Mouse (Mus musculus) thymus, adult 2 months (tissue): ENCODE results near the gene Crip1. TPM values are rescaled to one million over a fixed set of nuclear protein-coding genes. Genes with fewer than 3 reads are reported as not detected.

Experiments used
- DNase-seq: peaks from one replicate; pipeline ENCODE4 v3.0.0; 2021
- H3K27ac ChIP-seq: fragments of 200-500 bp; 2 replicates; pipeline ENCODE4 v1.5.1; 2012; ENCODE audit warnings: low read length, control low read depth; ENCODE audit not compliant: control insufficient read depth, insufficient read depth
- H3K27me3 ChIP-seq: fragments of 200-500 bp; 2 replicates; pipeline ENCODE4 v1.6.1; 2012; ENCODE audit warnings: mild to moderate bottlenecking, low read length, moderate library complexity, mixed read lengths; ENCODE audit not compliant: control insufficient read depth, insufficient read depth
- H3K36me3 ChIP-seq: fragments of 200-500 bp; 2 replicates; pipeline ENCODE4 v1.6.1; 2012; ENCODE audit warnings: mild to moderate bottlenecking, low read length, moderate library complexity; ENCODE audit not compliant: control insufficient read depth, insufficient read depth
- H3K4me1 ChIP-seq: fragments of 200-500 bp; replicated peaks from 2 replicates; pipeline ENCODE4 v1.6.1; 2012; ENCODE audit warnings: low read length; ENCODE audit not compliant: control insufficient read depth, insufficient read depth
- H3K4me3 ChIP-seq: fragments of 200-500 bp; 2 replicates; pipeline ENCODE4 v1.5.1; 2012; ENCODE audit warnings: mild to moderate bottlenecking, low read length, control low read depth, moderate library complexity; ENCODE audit not compliant: control insufficient read depth, insufficient read depth
- CTCF ChIP-seq: fragments of 200-500 bp; IDR thresholded peaks from 2 replicates; pipeline ENCODE4 v1.5.1; 2012; ENCODE audit warnings: mild to moderate bottlenecking, control low read depth, low read length, moderate library complexity, borderline replicate concordance; ENCODE audit not compliant: control insufficient read depth, poor library complexity, insufficient read depth; ENCODE audit errors: extremely low read depth
- POLR2A ChIP-seq: fragments of 200-500 bp; IDR thresholded peaks from 2 replicates; pipeline ENCODE4 v1.6.1; 2012; ENCODE audit warnings: mild to moderate bottlenecking, low read length, control low read depth, moderate library complexity; ENCODE audit not compliant: control insufficient read depth, poor library complexity, insufficient read depth; ENCODE audit errors: extremely low read depth
- WGBS: fragments of 180-500 bp; shearing (Covaris S2); methylation state at CpG from one replicate; pipeline ENCODE4 v1.1.7; 2018; 5-methylcytosine and 5-hydroxymethylcytosine counted together
- polyA plus RNA-seq: library from polyadenylated mRNA; depleted of rRNA; stranded (reverse); fragments of >200 nt; gene quantifications from 2 replicates; pipeline ENCODE4 v1.2.3, GENCODE M21; 2012

The Crip1 gene
- polyA plus RNA-seq, 1 experiment, result 1,218 TPM

DNA sequence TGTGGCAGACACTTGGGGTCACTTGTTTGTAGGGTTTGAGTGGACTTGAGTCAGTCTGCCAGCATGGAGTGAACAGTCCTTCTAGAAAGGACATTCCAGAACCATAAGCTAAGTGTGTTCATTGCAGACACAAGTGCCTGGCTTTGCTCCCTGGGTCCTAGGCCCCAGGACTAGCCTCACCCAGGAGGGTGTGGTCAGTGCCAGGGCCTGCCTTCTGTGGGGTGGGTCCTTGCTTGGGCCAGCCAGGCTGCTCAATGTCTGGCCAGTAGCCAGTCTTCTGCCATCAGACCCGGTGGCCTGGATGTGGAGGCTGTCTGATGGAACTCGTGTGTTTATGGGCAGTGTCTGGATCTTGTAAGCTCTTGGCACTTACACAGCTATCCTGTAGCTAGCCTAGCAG, 13.5 kb upstream of the Crip1 start:
- Histone ChIP-seq H3K36me3 (peaks cover 73% of the 10 kb centered on the region), H3K4me1 (peaks cover 9% of the 10 kb centered on the region), H3K4me3 (no peak overlapping the region), H3K27ac (no peak overlapping the region), H3K27me3 (no peaks in the 10 kb centered on the region)
- DNase-seq, result no peak
- 86% methylated on average over 2 of the region's 2 CpGs for WGBS
- TF ChIP-seq CTCF (no peak), POLR2A (no peak)

DNA sequence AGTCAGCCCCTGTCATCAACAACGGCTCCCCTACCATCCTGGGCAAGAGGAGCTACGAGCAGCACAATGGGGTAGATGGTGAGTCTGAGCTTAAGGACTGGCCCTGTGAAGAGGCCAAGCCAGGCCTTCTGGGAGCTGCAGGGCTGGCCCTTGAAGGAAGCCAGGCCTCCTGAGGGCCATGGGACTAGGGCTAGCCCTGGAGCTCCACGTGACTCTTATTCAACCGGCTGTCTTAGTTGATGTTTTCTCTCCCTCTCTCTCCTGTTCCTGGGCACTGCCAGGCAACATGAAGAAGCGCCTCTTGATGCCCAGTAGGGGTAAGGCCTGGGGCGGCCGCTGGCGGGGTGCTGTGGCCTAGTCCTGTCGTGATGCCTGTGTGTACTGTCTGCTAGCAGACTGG, 12.9 kb upstream of the Crip1 start:
- H3K27ac ChIP-seq, result no peak overlapping the region
- H3K4me3 ChIP-seq, result no peak overlapping the region
- H3K36me3 ChIP-seq, result peaks cover 66% of the 10 kb centered on the region
- peaks cover 9% of the 10 kb centered on the region for H3K4me1 ChIP-seq
- no peaks in the 10 kb centered on the region for H3K27me3 ChIP-seq
- DNase-seq, result no peak
- 96% methylated on average over 9 of the region's 9 CpGs for WGBS
- no peak for TF ChIP-seq POLR2A
- no peak for TF ChIP-seq CTCF

DNA sequence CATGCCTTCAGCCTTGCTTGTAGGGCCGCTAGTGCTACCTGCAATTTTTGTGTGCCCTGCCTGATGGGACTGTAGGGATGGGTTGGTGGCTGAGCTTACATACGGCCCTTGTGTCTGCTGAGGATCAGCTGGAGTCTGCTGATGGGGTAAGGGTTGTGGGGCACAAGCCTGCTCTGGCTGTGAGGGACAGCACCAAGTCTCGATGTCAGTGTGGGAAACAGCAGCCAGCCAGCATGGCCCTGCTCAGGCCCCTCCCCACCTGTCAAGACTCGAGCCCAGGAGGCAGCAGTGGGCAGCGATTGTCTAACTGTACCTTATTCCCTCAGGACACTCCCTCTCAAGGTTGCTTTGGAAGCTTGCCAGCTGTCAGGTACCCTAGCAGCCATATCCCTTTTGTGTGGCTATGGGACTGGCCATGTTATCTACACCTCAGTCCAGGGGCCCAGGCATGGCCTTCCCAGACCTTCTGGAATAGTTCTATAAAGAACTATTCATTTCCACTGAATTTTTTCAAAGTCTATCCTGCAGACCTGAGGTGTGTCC, 12.2 kb upstream of the Crip1 start:
- Histone ChIP-seq H3K27ac (no peak overlapping the region), H3K27me3 (no peaks in the 10 kb centered on the region), H3K4me1 (peaks cover 5% of the 10 kb centered on the region), H3K36me3 (peaks cover 59% of the 10 kb centered on the region), H3K4me3 (no peak overlapping the region)
- 91% methylated on average over 5 of the region's 5 CpGs for WGBS
- TF ChIP-seq POLR2A (no peak), CTCF (no peak)
- no peak for DNase-seq

DNA sequence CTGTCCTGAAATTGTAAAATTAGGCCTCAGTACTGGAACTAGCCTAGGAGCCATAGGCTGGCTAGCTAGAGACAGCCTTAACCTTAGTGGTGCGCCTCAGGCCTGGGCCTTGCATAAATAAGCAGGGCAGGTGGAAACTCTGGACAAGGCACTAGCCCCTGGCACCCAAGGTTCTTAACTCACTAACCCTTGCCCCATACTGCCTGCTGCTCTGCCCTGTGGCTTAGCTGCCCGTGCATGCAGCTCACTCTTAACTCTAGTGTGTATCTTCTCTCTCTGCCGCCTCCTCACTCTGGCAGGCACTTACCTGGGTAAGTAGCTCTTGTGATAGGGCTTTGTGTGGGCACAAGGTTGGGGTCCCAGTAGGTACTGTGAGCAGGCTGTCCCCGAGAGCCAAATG, 11.6 kb upstream of the Crip1 start:
- no peak for DNase-seq
- Histone ChIP-seq H3K4me1 (peaks cover 6% of the 10 kb centered on the region), H3K4me3 (no peak overlapping the region), H3K36me3 (peaks cover 55% of the 10 kb centered on the region), H3K27ac (no peak overlapping the region), H3K27me3 (no peaks in the 10 kb centered on the region)
- WGBS, result over 99% methylated on average over 4 of the region's 4 CpGs
- TF ChIP-seq POLR2A (no peak), CTCF (no peak)

DNA sequence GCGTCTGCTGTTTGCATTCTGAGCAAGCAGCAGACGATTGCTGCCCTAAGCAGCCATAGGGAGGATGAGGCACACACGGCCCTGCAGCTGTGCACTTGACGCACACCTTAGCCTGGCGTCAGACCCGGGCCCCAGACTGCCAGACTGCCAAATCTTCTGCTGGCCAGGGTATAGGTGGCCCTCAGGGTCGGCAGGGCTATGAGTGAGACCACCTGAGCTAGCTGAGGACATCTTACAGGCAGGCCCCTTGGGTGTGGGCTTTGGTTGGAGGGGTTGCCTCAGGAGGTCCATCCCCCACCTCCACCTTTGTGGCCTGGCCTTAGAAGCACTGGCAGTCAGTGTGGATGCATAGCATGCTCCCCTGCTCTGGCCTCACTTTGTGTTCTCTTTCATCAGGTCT, 10.7 kb upstream of the Crip1 start:
- H3K36me3 ChIP-seq, result peaks cover 46% of the 10 kb centered on the region
- H3K4me3 ChIP-seq, result no peak overlapping the region
- peaks cover 10% of the 10 kb centered on the region for H3K4me1 ChIP-seq
- no peak for DNase-seq
- no peaks in the 10 kb centered on the region for H3K27me3 ChIP-seq
- no peak for TF ChIP-seq POLR2A
- no peak for TF ChIP-seq CTCF
- 98% methylated on average over 7 of the region's 7 CpGs for WGBS
- no peak overlapping the region for H3K27ac ChIP-seq

DNA sequence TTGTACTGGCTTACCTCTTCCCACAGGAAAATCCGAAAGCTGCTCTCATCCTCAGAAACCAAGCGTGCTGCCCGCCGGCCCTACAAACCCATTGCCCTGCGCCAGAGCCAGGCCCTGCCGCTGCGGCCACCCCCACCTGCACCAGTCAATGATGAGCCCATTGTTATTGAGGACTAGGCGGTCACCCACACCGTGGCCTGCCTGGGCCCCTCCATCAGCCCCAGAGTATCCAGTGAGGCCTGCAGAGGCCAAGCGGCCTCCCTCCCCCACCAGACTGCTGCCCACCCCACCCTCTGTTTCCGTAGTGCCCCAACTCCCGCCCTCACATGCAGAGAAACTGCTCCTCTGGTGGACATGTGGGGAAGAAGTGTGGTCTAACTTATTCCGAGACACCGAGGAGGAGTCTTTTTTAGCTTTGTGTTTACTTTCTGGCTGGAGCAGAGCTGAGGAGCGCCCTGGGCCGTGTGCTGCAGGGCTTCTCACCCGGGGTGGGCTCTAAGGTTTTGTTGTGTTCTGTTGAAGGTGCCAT, 9.6 kb upstream of the Crip1 start:
- H3K36me3 ChIP-seq, result peaks cover 35% of the 10 kb centered on the region
- H3K27ac ChIP-seq, result no peak overlapping the region
- no peaks in the 10 kb centered on the region; the same call in 1 of the 2 replicates for H3K27me3 ChIP-seq
- H3K4me1 ChIP-seq, result peaks cover 17% of the 10 kb centered on the region
- H3K4me3 ChIP-seq, result no peak overlapping the region
- no peak for DNase-seq
- TF ChIP-seq CTCF, result no peak
- no peak for TF ChIP-seq POLR2A
- WGBS, result 98% methylated on average over 17 of the region's 17 CpGs
